Mouse (Mus musculus): ENCODE results near the gene Pheta2.

GRCm38 (mm10) chr15:82293271-82293711 lies 45.5 kb upstream of the Pheta2 start:
- TF ChIP-seq USF1 (IDR thresholded peaks at IDR 0.05; ENCODE audit: low read depth), result no peak
- TF ChIP-seq CTCF (IDR thresholded peaks at IDR 0.05; ENCODE audit: control insufficient read depth, insufficient read depth, insufficient read length), result no peak
- no peak for TF ChIP-seq MAX (IDR thresholded peaks at IDR 0.05)
- TF ChIP-seq MYOG (IDR thresholded peaks at IDR 0.05; ENCODE audit: control insufficient read depth, extremely low read depth, insufficient read length), result no peak
- no peak for TF ChIP-seq CEBPB (IDR thresholded peaks at IDR 0.05; ENCODE audit: low read depth)
- no peak for TF ChIP-seq MYOD1 (IDR thresholded peaks at IDR 0.05; ENCODE audit: control insufficient read depth, insufficient read length, low read depth)
- TF ChIP-seq FOSL1 (IDR thresholded peaks at IDR 0.05; ENCODE audit: insufficient read depth, low read length, poor library complexity, severe bottlenecking), result no peak
